Comparison of ENCODE assay signal across 8 mouse cellular contexts in the genomic region with DNA sequence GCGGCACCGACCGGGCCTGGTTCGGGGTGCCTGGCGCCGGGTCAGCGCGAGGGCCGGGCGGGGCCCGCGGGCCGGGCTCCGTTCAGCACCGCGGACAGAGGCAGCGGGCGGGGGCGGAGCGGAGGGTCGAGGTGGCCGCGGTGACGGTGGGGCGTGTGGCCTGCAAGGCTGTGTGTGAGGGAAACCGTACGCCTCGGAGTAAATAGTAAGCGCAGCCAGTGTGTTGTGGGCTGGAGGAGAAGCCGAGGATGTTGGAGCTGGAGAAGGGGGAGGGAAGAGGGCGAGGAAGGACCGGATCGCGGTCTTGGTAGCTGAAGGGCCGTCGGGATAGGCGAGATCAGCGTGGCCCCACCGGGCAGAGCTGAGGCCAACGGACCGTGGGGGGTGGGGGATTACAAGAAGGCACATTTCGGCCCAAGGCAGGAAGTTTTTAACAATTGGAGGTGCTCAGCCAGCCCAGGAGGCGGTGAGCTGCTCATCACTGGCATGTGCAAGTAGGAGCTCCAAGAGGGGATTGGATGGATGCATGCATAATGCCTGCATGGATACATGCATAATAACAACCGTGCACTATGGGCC. TPM values are rescaled to one million over a fixed set of nuclear protein-coding genes. Genes with fewer than 3 reads are reported as not detected.
DNase-seq lines count a peak whose midpoint lies in the region; ATAC-seq and TF ChIP-seq lines count a peak whose summit lies in the region.

No protein-coding gene starts in this region.

- peak; percentile 36 to 64 for DNase-seq in spleen, postnatal 10 days (ENCODE audit: low spot score in 2 of 2)
- DNase-seq in spleen, postnatal 36 days (ENCODE audit: low spot score in 2 of 2): no peak
- DNase-seq in embryo, embryonic 9.5 days (ENCODE audit: extremely low spot score): peak; percentile 83
- peak; percentile 80 for DNase-seq in heart, embryonic 10.5 days (ENCODE audit: low spot score)
- DNase-seq in liver, adult 2 months (ENCODE audit: extremely low read depth, low read depth, low spot score): no peak
- DNase-seq in stomach, postnatal 0 days (ENCODE audit: low spot score): peak; percentile 77

- H3K27ac ChIP-seq in heart, embryonic 10.5 days: no peak overlapping the region
- H3K27ac ChIP-seq in kidney, embryonic 14.5 days (ENCODE audit: low read depth, low read length): no peak overlapping the region; the same call in 1 of the 2 replicates
- no peak overlapping the region for H3K27ac ChIP-seq in liver, adult 2 months (replicated peaks; ENCODE audit: insufficient read depth, low read depth, low read length)
- H3K27ac ChIP-seq in midbrain, embryonic 16.5 days (ENCODE audit: low read length): peak overlapping the region; percentile 94
- H3K27ac ChIP-seq in stomach, postnatal 0 days (replicated peaks): no peak overlapping the region

- H3K79me2 ChIP-seq in liver, adult 2 months (ENCODE audit: control insufficient read depth, insufficient read depth, low read length): no peaks in the 10 kb centered on the region

- ATAC-seq in kidney, embryonic 14.5 days (ENCODE audit: low FRiP score, low TSS enrichment): peak; percentile 87
- ATAC-seq in midbrain, embryonic 16.5 days: peak; percentile 82
- peak; percentile 80 for ATAC-seq in stomach, postnatal 0 days (ENCODE audit: low FRiP score, low TSS enrichment)

- WGBS in heart, embryonic 10.5 days: 4% methylated on average over 44 of the region's 44 CpGs
- 2% methylated on average over 42 of the region's 44 CpGs for WGBS in kidney, embryonic 14.5 days
- 4% methylated on average over 43 of the region's 44 CpGs for WGBS in liver, adult 2 months
- WGBS in midbrain, embryonic 16.5 days: under 1% methylated on average over 36 of the region's 44 CpGs
- 2% methylated on average over 28 of the region's 44 CpGs for WGBS in stomach, postnatal 0 days

- no peak for TF ChIP-seq EP300 in stomach, postnatal 0 days (optimal IDR thresholded peaks at IDR 0.05)

- no peak for TF ChIP-seq CTCF in liver, adult 2 months (IDR thresholded peaks at IDR 0.05; ENCODE audit: low read depth, low read length)
- no peak for TF ChIP-seq CTCF in stomach, postnatal 0 days (IDR thresholded peaks at IDR 0.05; ENCODE audit: low read depth)

- H3K4me2 ChIP-seq in kidney, embryonic 14.5 days (replicated peaks; ENCODE audit: low read depth, low read length): peak overlapping the region; percentile 99
- H3K4me2 ChIP-seq in midbrain, embryonic 16.5 days (ENCODE audit: low read length): peak overlapping the region; percentile 76
- peak overlapping the region; percentile 75 for H3K4me2 ChIP-seq in stomach, postnatal 0 days (replicated peaks; ENCODE audit: low read depth)

- H3K9me3 ChIP-seq in heart, embryonic 10.5 days: no peaks in the 10 kb centered on the region
- no peaks in the 10 kb centered on the region for H3K9me3 ChIP-seq in kidney, embryonic 14.5 days (ENCODE audit: control insufficient read depth, low read length)
- H3K9me3 ChIP-seq in midbrain, embryonic 16.5 days (replicated peaks; ENCODE audit: control insufficient read depth, low read length, poor library complexity, severe bottlenecking): no peaks in the 10 kb centered on the region
- no peaks in the 10 kb centered on the region for H3K9me3 ChIP-seq in stomach, postnatal 0 days (ENCODE audit: control insufficient read depth, low read length)

- H3K4me1 ChIP-seq in heart, embryonic 10.5 days: peaks cover 9% of the 10 kb centered on the region; the same call in 1 of the 2 replicates
- H3K4me1 ChIP-seq in kidney, embryonic 14.5 days (ENCODE audit: control insufficient read depth, insufficient read depth, low read length): peaks cover 3% of the 10 kb centered on the region; the same call in 1 of the 2 replicates
- no peaks in the 10 kb centered on the region for H3K4me1 ChIP-seq in liver, adult 2 months (ENCODE audit: control insufficient read depth, insufficient read depth, low read length)
- peaks cover 32% of the 10 kb centered on the region for H3K4me1 ChIP-seq in midbrain, embryonic 16.5 days (ENCODE audit: control insufficient read depth, insufficient read depth, low read length)
- no peaks in the 10 kb centered on the region for H3K4me1 ChIP-seq in stomach, postnatal 0 days (replicated peaks; ENCODE audit: control insufficient read depth, insufficient read depth)

- TF ChIP-seq POLR2A in liver, adult 2 months (IDR thresholded peaks at IDR 0.05; ENCODE audit: extremely low read depth, insufficient read depth, low read length): no peak

- peak overlapping the region; percentile 72 for H3K4me3 ChIP-seq in heart, embryonic 10.5 days
- H3K4me3 ChIP-seq in kidney, embryonic 14.5 days (ENCODE audit: low read length): peak overlapping the region; percentile 41
- peak overlapping the region; percentile 17; the same call in 1 of the 2 replicates for H3K4me3 ChIP-seq in liver, adult 2 months (ENCODE audit: insufficient read depth, low read depth, low read length)
- peak overlapping the region; percentile 98 for H3K4me3 ChIP-seq in midbrain, embryonic 16.5 days (ENCODE audit: low read depth, low read length)
- peak overlapping the region; percentile 36 for H3K4me3 ChIP-seq in stomach, postnatal 0 days (ENCODE audit: low read depth, low read length)

- no peaks in the 10 kb centered on the region for H3K36me3 ChIP-seq in heart, embryonic 10.5 days
- H3K36me3 ChIP-seq in kidney, embryonic 14.5 days (ENCODE audit: control insufficient read depth, insufficient read depth, low read length): no peaks in the 10 kb centered on the region
- H3K36me3 ChIP-seq in liver, adult 2 months (ENCODE audit: control insufficient read depth, insufficient read depth, low read length): no peaks in the 10 kb centered on the region
- no peaks in the 10 kb centered on the region for H3K36me3 ChIP-seq in midbrain, embryonic 16.5 days (ENCODE audit: control insufficient read depth, insufficient read depth, low read length)
- no peaks in the 10 kb centered on the region for H3K36me3 ChIP-seq in stomach, postnatal 0 days (ENCODE audit: control insufficient read depth, insufficient read depth, low read length)

- H3K9ac ChIP-seq in kidney, embryonic 14.5 days (ENCODE audit: low read depth, low read length): no peak overlapping the region
- no peak overlapping the region for H3K9ac ChIP-seq in liver, adult 2 months (ENCODE audit: low read depth, low read length)
- H3K9ac ChIP-seq in midbrain, embryonic 16.5 days (ENCODE audit: low read depth, low read length): peak overlapping the region; percentile 99
- H3K9ac ChIP-seq in stomach, postnatal 0 days (ENCODE audit: low read length): peak overlapping the region; percentile 38; the same call in 1 of the 2 replicates

- H3K27me3 ChIP-seq in heart, embryonic 10.5 days (ENCODE audit: insufficient read depth, poor library complexity, severe bottlenecking): peaks cover 63% of the 10 kb centered on the region
- peaks cover 40% of the 10 kb centered on the region for H3K27me3 ChIP-seq in kidney, embryonic 14.5 days (ENCODE audit: control insufficient read depth, insufficient read depth, low read length)
- H3K27me3 ChIP-seq in liver, adult 2 months (ENCODE audit: control insufficient read depth, insufficient read depth, low read length): peaks cover 6% of the 10 kb centered on the region; the same call in 1 of the 2 replicates
- H3K27me3 ChIP-seq in midbrain, embryonic 16.5 days (ENCODE audit: control insufficient read depth, insufficient read depth, low read depth, low read length): peaks cover 9% of the 10 kb centered on the region
- H3K27me3 ChIP-seq in stomach, postnatal 0 days (ENCODE audit: control insufficient read depth, insufficient read depth, low read length): peaks cover 5% of the 10 kb centered on the region; the same call in 1 of the 2 replicates

RNA-seq across cellular contexts. Expression of gene Mmp24, which starts 0.6 kb away (rescaled TPM):
- polyA plus RNA-seq in heart, embryonic 10.5 days (2016; fragmentation: Nextera tagmentation; extraction: Ambion mirVana): 0.06 TPM in 1 of 2 replicates, not detected in the other
- not detected in 2 replicates for polyA plus RNA-seq in kidney, embryonic 14.5 days (2014; fragmentation: Nextera tagmentation; extraction: Ambion mirVana)
- total RNA-seq in liver, adult 2 months (2014; rRNA removed): not detected in 2 replicates
- 0.02 and 0.05 TPM in 2 replicates for polyA plus RNA-seq in liver, adult 2 months (2012; rRNA removed)
- 16.4 and 16.7 TPM in 2 replicates for polyA plus RNA-seq in midbrain, embryonic 16.5 days (2015; fragmentation: Nextera tagmentation; extraction: Ambion mirVana)
- polyA plus RNA-seq in stomach, postnatal 0 days (2015; fragmentation: Nextera tagmentation; extraction: Ambion mirVana): 0.21 and 0.23 TPM in 2 replicates

RNA-seq across cellular contexts. Expression of gene Procr, which starts 24.9 kb away (rescaled TPM):
- polyA plus RNA-seq in heart, embryonic 10.5 days (2016; fragmentation: Nextera tagmentation; extraction: Ambion mirVana): 5.3 and 6.6 TPM in 2 replicates
- 7.7 and 8.2 TPM in 2 replicates for polyA plus RNA-seq in kidney, embryonic 14.5 days (2014; fragmentation: Nextera tagmentation; extraction: Ambion mirVana)
- 0.46 and 0.47 TPM in 2 replicates for total RNA-seq in liver, adult 2 months (2014; rRNA removed)
- 0.65 and 0.73 TPM in 2 replicates for polyA plus RNA-seq in liver, adult 2 months (2012; rRNA removed)
- 2.4 and 2.8 TPM in 2 replicates for polyA plus RNA-seq in midbrain, embryonic 16.5 days (2015; fragmentation: Nextera tagmentation; extraction: Ambion mirVana)
- polyA plus RNA-seq in stomach, postnatal 0 days (2015; fragmentation: Nextera tagmentation; extraction: Ambion mirVana): 12.2 and 14.3 TPM in 2 replicates

RNA-seq across cellular contexts. Expression of gene Gm17581, which starts 40.1 kb away (rescaled TPM):
- not detected in 2 replicates for polyA plus RNA-seq in heart, embryonic 10.5 days (2016; fragmentation: Nextera tagmentation; extraction: Ambion mirVana)
- polyA plus RNA-seq in kidney, embryonic 14.5 days (2014; fragmentation: Nextera tagmentation; extraction: Ambion mirVana): not detected in 2 replicates
- not detected in 2 replicates for total RNA-seq in liver, adult 2 months (2014; rRNA removed)
- polyA plus RNA-seq in liver, adult 2 months (2012; rRNA removed): not detected in 2 replicates
- polyA plus RNA-seq in midbrain, embryonic 16.5 days (2015; fragmentation: Nextera tagmentation; extraction: Ambion mirVana): not detected in 2 replicates
- polyA plus RNA-seq in stomach, postnatal 0 days (2015; fragmentation: Nextera tagmentation; extraction: Ambion mirVana): not detected in 2 replicates

RNA-seq across cellular contexts. Expression of gene BC029722, which starts 43.5 kb away (rescaled TPM):
- polyA plus RNA-seq in heart, embryonic 10.5 days (2016; fragmentation: Nextera tagmentation; extraction: Ambion mirVana): 7.9 and 9.5 TPM in 2 replicates
- 7.8 and 11.4 TPM in 2 replicates for polyA plus RNA-seq in kidney, embryonic 14.5 days (2014; fragmentation: Nextera tagmentation; extraction: Ambion mirVana)
- total RNA-seq in liver, adult 2 months (2014; rRNA removed): 5.0 and 5.5 TPM in 2 replicates
- 23.7 and 26.9 TPM in 2 replicates for polyA plus RNA-seq in liver, adult 2 months (2012; rRNA removed)
- polyA plus RNA-seq in midbrain, embryonic 16.5 days (2015; fragmentation: Nextera tagmentation; extraction: Ambion mirVana): 38.9 and 44.0 TPM in 2 replicates
- polyA plus RNA-seq in stomach, postnatal 0 days (2015; fragmentation: Nextera tagmentation; extraction: Ambion mirVana): 26.8 and 29.8 TPM in 2 replicates

RNA-seq across cellular contexts. Expression of gene Edem2, which starts 46.5 kb away (rescaled TPM):
- polyA plus RNA-seq in heart, embryonic 10.5 days (2016; fragmentation: Nextera tagmentation; extraction: Ambion mirVana): 31.5 and 34.4 TPM in 2 replicates
- polyA plus RNA-seq in kidney, embryonic 14.5 days (2014; fragmentation: Nextera tagmentation; extraction: Ambion mirVana): 27.4 and 36.0 TPM in 2 replicates
- total RNA-seq in liver, adult 2 months (2014; rRNA removed): 45.8 and 53.1 TPM in 2 replicates
- 64.1 and 71.6 TPM in 2 replicates for polyA plus RNA-seq in liver, adult 2 months (2012; rRNA removed)
- polyA plus RNA-seq in midbrain, embryonic 16.5 days (2015; fragmentation: Nextera tagmentation; extraction: Ambion mirVana): 46.3 and 49.6 TPM in 2 replicates
- 64.9 and 65.7 TPM in 2 replicates for polyA plus RNA-seq in stomach, postnatal 0 days (2015; fragmentation: Nextera tagmentation; extraction: Ambion mirVana)

Comparison
In these comparisons a context has a peak if more than half of its experiments do, and no peak if none do; other contexts are left out.
1. DNase-seq: peak in spleen, postnatal 10 days (2 of 2), embryo, embryonic 9.5 days (single experiment), heart, embryonic 10.5 days (single experiment) and stomach, postnatal 0 days (single experiment); none in spleen, postnatal 36 days (0 of 2) and liver, adult 2 months (single experiment).
2. H3K4me3 ChIP-seq: peak in every context shown above with its lines; median percentile 98 in midbrain, embryonic 16.5 days; 72 in heart, embryonic 10.5 days; 41 in kidney, embryonic 14.5 days; 36 in stomach, postnatal 0 days; 17 in liver, adult 2 months.
3. H3K9ac ChIP-seq: peak in midbrain, embryonic 16.5 days (single experiment) and stomach, postnatal 0 days (single experiment); none in kidney, embryonic 14.5 days (single experiment) and liver, adult 2 months (single experiment).
4. RNA of gene Mmp24, which starts 0.6 kb away (polyA plus RNA-seq): 16.4 to 16.7 TPM in midbrain, embryonic 16.5 days; 0.21 to 0.23 TPM in stomach, postnatal 0 days, 0.02 to 0.05 TPM in liver, adult 2 months, 0.06 TPM in heart, embryonic 10.5 days and not detected in kidney, embryonic 14.5 days; every median in the first group is over 10 times any median in the second.
5. Peak in every context shown above with its lines, with median percentiles within 50 percentile points of each other: ATAC-seq and H3K4me2 ChIP-seq.